Mouse (Mus musculus): ENCODE data around the gene Golt1a. TPM values are rescaled to one million over a fixed set of nuclear protein-coding genes. Genes with fewer than 3 reads are reported as not detected.

The Golt1a gene
- polyA plus RNA-seq, 1 experiment from 2014 or later: not detected

DNA sequence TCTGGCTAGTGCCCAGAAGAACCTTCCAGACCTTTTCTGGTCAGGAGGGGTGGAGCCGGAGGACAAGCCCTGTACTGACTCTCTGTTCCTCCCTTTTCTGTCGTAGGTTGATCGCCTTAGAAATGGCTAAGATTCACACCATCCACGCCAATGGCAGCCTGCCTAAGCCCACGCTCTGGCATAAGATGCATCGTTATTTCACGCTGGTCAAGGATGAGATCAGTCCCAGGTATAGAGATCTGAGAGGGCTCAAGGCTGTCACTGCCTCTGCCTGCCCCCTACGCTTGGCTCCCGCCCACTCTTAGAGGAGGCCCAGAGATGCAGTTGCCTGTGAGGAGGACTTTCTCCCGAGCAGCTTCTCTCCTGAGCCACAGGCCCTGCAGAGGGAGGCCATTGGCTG lies 59.0 kb downstream of the Golt1a start:
- Histone ChIP-seq H3K9me3 (ENCODE audit: control insufficient read depth, low read length) (no peaks in the 10 kb centered on the region), H3K9ac (replicated peaks; ENCODE audit: low read length) (no peak overlapping the region), H3K36me3 (ENCODE audit: control insufficient read depth, insufficient read depth, low read length) (no peaks in the 10 kb centered on the region), H3K4me3 (replicated peaks; ENCODE audit: low read depth, low read length) (no peak overlapping the region), H3K4me2 (ENCODE audit: low read length) (no peak overlapping the region), H3K27ac (replicated peaks; ENCODE audit: low read depth, low read length) (no peak overlapping the region), H3K4me1 (ENCODE audit: control insufficient read depth, insufficient read depth, low read length) (peaks cover 14% of the 10 kb centered on the region; the same call in 1 of the 2 replicates), H3K27me3 (ENCODE audit: control insufficient read depth, insufficient read depth, low read length) (peaks cover 13% of the 10 kb centered on the region)
- WGBS: 59% methylated on average over 10 of the region's 10 CpGs
- ATAC-seq (ENCODE audit: low FRiP score, low TSS enrichment) (no peak), DNase-seq (no peak)

DNA sequence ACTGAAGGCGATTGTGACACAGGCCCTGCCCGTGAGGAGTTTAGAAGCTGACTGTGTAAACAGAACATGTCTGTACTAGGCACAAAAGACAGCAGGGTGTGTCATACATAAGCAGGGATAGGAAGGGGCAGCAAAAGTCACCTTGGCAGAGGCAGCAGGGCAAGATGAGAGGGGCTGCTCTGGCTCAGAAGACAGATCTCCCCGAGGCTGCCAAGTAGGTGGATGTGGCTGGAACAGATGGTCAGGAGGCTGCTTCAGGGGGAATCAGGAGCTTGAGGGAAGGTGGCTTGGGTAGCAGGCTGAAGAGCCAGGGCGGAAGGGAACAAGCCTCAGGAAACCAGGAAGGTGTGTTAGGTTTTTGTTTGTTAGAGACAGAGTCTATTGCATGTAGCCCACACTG lies 60.8 kb downstream of the Golt1a start:
- no peak for DNase-seq
- Histone ChIP-seq H3K4me3 (replicated peaks; ENCODE audit: low read depth, low read length) (no peak overlapping the region), H3K4me1 (ENCODE audit: control insufficient read depth, insufficient read depth, low read length) (peaks cover 14% of the 10 kb centered on the region; the same call in 1 of the 2 replicates), H3K9me3 (ENCODE audit: control insufficient read depth, low read length) (no peaks in the 10 kb centered on the region), H3K36me3 (ENCODE audit: control insufficient read depth, insufficient read depth, low read length) (no peaks in the 10 kb centered on the region), H3K27ac (replicated peaks; ENCODE audit: low read depth, low read length) (no peak overlapping the region), H3K4me2 (ENCODE audit: low read length) (no peak overlapping the region), H3K9ac (replicated peaks; ENCODE audit: low read length) (no peak overlapping the region), H3K27me3 (ENCODE audit: control insufficient read depth, insufficient read depth, low read length) (no peaks in the 10 kb centered on the region)
- WGBS: 86% methylated on average over 4 of the region's 4 CpGs
- ATAC-seq (ENCODE audit: low FRiP score, low TSS enrichment): no peak

GRCm38 (mm10) chr1:133371431-133371830 lies 61.8 kb downstream of the Golt1a start:
- no peaks in the 10 kb centered on the region for H3K36me3 ChIP-seq (ENCODE audit: control insufficient read depth, insufficient read depth, low read length)
- no peak overlapping the region for H3K4me2 ChIP-seq (ENCODE audit: low read length)
- ATAC-seq (ENCODE audit: low FRiP score, low TSS enrichment) (no peak), DNase-seq (no peak)
- H3K9ac ChIP-seq (replicated peaks; ENCODE audit: low read length): no peak overlapping the region
- H3K4me3 ChIP-seq (replicated peaks; ENCODE audit: low read depth, low read length): no peak overlapping the region
- WGBS: 97% methylated on average over 6 of the region's 6 CpGs
- no peak overlapping the region for H3K27ac ChIP-seq (replicated peaks; ENCODE audit: low read depth, low read length)
- H3K4me1 ChIP-seq (ENCODE audit: control insufficient read depth, insufficient read depth, low read length): peaks cover 14% of the 10 kb centered on the region; the same call in 1 of the 2 replicates
- no peaks in the 10 kb centered on the region for H3K9me3 ChIP-seq (ENCODE audit: control insufficient read depth, low read length)
- H3K27me3 ChIP-seq (ENCODE audit: control insufficient read depth, insufficient read depth, low read length): no peaks in the 10 kb centered on the region

GRCm38 (mm10) chr1:133372113-133372512 lies 62.5 kb downstream of the Golt1a start:
- DNase-seq (no peak), ATAC-seq (ENCODE audit: low FRiP score, low TSS enrichment) (no peak)
- peaks cover 14% of the 10 kb centered on the region; the same call in 1 of the 2 replicates for H3K4me1 ChIP-seq (ENCODE audit: control insufficient read depth, insufficient read depth, low read length)
- WGBS: 73% methylated on average over 8 of the region's 8 CpGs
- H3K4me2 ChIP-seq (ENCODE audit: low read length): no peak overlapping the region
- no peak overlapping the region for H3K4me3 ChIP-seq (replicated peaks; ENCODE audit: low read depth, low read length)
- H3K36me3 ChIP-seq (ENCODE audit: control insufficient read depth, insufficient read depth, low read length): no peaks in the 10 kb centered on the region
- no peak overlapping the region for H3K9ac ChIP-seq (replicated peaks; ENCODE audit: low read length)
- no peaks in the 10 kb centered on the region for H3K9me3 ChIP-seq (ENCODE audit: control insufficient read depth, low read length)
- no peaks in the 10 kb centered on the region for H3K27me3 ChIP-seq (ENCODE audit: control insufficient read depth, insufficient read depth, low read length)
- H3K27ac ChIP-seq (replicated peaks; ENCODE audit: low read depth, low read length): no peak overlapping the region

Other genes with a start within 250 kb of the Golt1a start
- gene Ppp1r15b, start 178.7 kb upstream of the Golt1a start, polyA plus RNA-seq (2014; fragmentation: Nextera tagmentation; extraction: Ambion mirVana): 18.1 and 36.2 TPM in 2 replicates
- gene Plekha6, start 145.6 kb upstream of the Golt1a start, polyA plus RNA-seq (2014; fragmentation: Nextera tagmentation; extraction: Ambion mirVana): 18.4 and 25.4 TPM in 2 replicates
- gene Kiss1, start 12.1 kb downstream of the Golt1a start, polyA plus RNA-seq (2014; fragmentation: Nextera tagmentation; extraction: Ambion mirVana): not detected in 2 replicates
- not detected in 2 replicates for gene Ren1, start 40.7 kb downstream of the Golt1a start, polyA plus RNA-seq (2014; fragmentation: Nextera tagmentation; extraction: Ambion mirVana)
- gene Etnk2, start 53.8 kb downstream of the Golt1a start, polyA plus RNA-seq (2014; fragmentation: Nextera tagmentation; extraction: Ambion mirVana): 11.2 and 15.6 TPM in 2 replicates
- gene Sox13, start 114.6 kb downstream of the Golt1a start, polyA plus RNA-seq (2014; fragmentation: Nextera tagmentation; extraction: Ambion mirVana): 5.9 and 9.7 TPM in 2 replicates

All from midbrain, embryonic 14.5 days (tissue).